Mouse (Mus musculus) megakaryocyte progenitor cell, adult 5-6 weeks (primary cell): Measurements from ENCODE around the gene Pnkd. TPM values are rescaled to one million over a fixed set of nuclear protein-coding genes. Genes with fewer than 3 reads are reported as not detected.

Experiments used
- ATAC-seq: replicated peaks from 2 replicates; pipeline ENCODE4 v1.8.0; 2016; ENCODE audit warnings: mild to moderate bottlenecking, moderate TSS enrichment, inconsistent platforms; ENCODE audit not compliant: poor library complexity
- total RNA-seq, 2 experiments: library from RNA; stranded (forward) in 1 of 2; stranded (reverse) in 1 of 2; fragments of 157-497, 149-512 nt in 1 of 2; fragments of 200-1000 nt in 1 of 2; gene quantifications; 2 replicates each; pipeline versions ENCODE4 v1.2.3 to v1.2.4; 2015 to 2017

Gene Pnkd
- total RNA-seq, 2 experiments from 2014 or later: 21.6 to 32.4 TPM

GRCm38 (mm10) chr1:74277883-74278537 lies 6.7 kb upstream of the Pnkd start:
- ATAC-seq: no peak

- no peak for ATAC-seq
These were observed 6.2 kb upstream of the Pnkd start, which contains the start of gene Gpbar1 for GRCm38 (mm10) chr1:74278538-74278937. TSS of gene Gpbar1 (plus strand) at chr1:74278550.

GRCm38 (mm10) chr1:74278988-74279387 lies 5.7 kb upstream of the Pnkd start:
- no peak for ATAC-seq

GRCm38 (mm10) chr1:74280591-74281325 lies 4.0 kb upstream of the Pnkd start:
- no peak for ATAC-seq

- ATAC-seq: no peak
These were observed 3.4 kb upstream of the Pnkd start for GRCm38 (mm10) chr1:74281372-74281771.

- ATAC-seq: no peak
These were observed 2.8 kb upstream of the Pnkd start for GRCm38 (mm10) chr1:74281886-74282285.

GRCm38 (mm10) chr1:74282896-74283625 lies 1.7 kb upstream of the Pnkd start:
- ATAC-seq: no peak

GRCm38 (mm10) chr1:74283686-74284463 lies 855 bp upstream of the Pnkd start:
- peak; percentile 30 for ATAC-seq

GRCm38 (mm10) chr1:74285212-74286010 lies 681 bp downstream of the Pnkd start:
- ATAC-seq: 0 out of 2 replicates have a peak, but pooled peaks have one; percentile 0

GRCm38 (mm10) chr1:74286869-74287607 lies 2.3 kb downstream of the Pnkd start:
- peak; percentile 45 for ATAC-seq

- no peak for ATAC-seq
These were observed 3.6 kb downstream of the Pnkd start for GRCm38 (mm10) chr1:74288327-74288726.

GRCm38 (mm10) chr1:74289248-74289647 lies 4.5 kb downstream of the Pnkd start:
- ATAC-seq: no peak

GRCm38 (mm10) chr1:74289740-74290139 lies 5.0 kb downstream of the Pnkd start:
- no peak for ATAC-seq

GRCm38 (mm10) chr1:74290141-74290540 lies 5.4 kb downstream of the Pnkd start:
- no peak for ATAC-seq

- no peak for ATAC-seq
These were observed 7.7 kb downstream of the Pnkd start for GRCm38 (mm10) chr1:74292331-74293020.

- ATAC-seq: no peak
These were observed 8.7 kb downstream of the Pnkd start for GRCm38 (mm10) chr1:74293306-74293960.

- no peak for ATAC-seq
These were observed 9.4 kb downstream of the Pnkd start for GRCm38 (mm10) chr1:74294090-74294643.
